Mouse (Mus musculus) kidney, adult 11 months (tissue): ENCODE results near the gene Cdk4.
A peak's percentile ranks its signal among the peaks of the same experiment; 100 is the strongest.
"Not testable (repeated sequence)": the region's sequence is repeated elsewhere in the genome, so short reads cannot be mapped to it uniquely, and the experiment has no call there.

Source experiments
- DNase-seq: peaks from one replicate; pipeline ENCODE4 v3.0.0; 2022

Gene Cdk4

GRCm38 (mm10) chr10:127058708-127059107 is 4.6 kb upstream of the Cdk4 start:
- no peak for DNase-seq

GRCm38 (mm10) chr10:127059174-127059967 is 4.0 kb upstream of the Cdk4 start:
- DNase-seq: no peak

GRCm38 (mm10) chr10:127059968-127060916 is 3.1 kb upstream of the Cdk4 start, which contains the start of gene March9:
March9 (minus strand) TSS chr10:127060184.
- DNase-seq: peak; percentile 85

GRCm38 (mm10) chr10:127061085-127061484 is 2.2 kb upstream of the Cdk4 start:
- no peak for DNase-seq

- no peak for DNase-seq
Measured at GRCm38 (mm10) chr10:127061513-127061912, 1.8 kb upstream of the Cdk4 start.

GRCm38 (mm10) chr10:127062101-127062500 is 1.2 kb upstream of the Cdk4 start:
- not testable (repeated sequence) for DNase-seq

GRCm38 (mm10) chr10:127062503-127062902 is 831 bp upstream of the Cdk4 start:
- DNase-seq: no peak

- DNase-seq: no peak
Measured at GRCm38 (mm10) chr10:127063913-127064870, 858 bp downstream of the Cdk4 start.

GRCm38 (mm10) chr10:127065981-127066380 is 2.6 kb downstream of the Cdk4 start:
- no peak for DNase-seq

GRCm38 (mm10) chr10:127066519-127067018 is 3.2 kb downstream of the Cdk4 start:
- no peak for DNase-seq

GRCm38 (mm10) chr10:127068360-127069038 is 5.2 kb downstream of the Cdk4 start:
- no peak for DNase-seq

- DNase-seq: no peak
Measured at GRCm38 (mm10) chr10:127069281-127070189, 6.2 kb downstream of the Cdk4 start.

GRCm38 (mm10) chr10:127070190-127071121 is 7.1 kb downstream of the Cdk4 start, which contains the start of gene Tspan31:
Tspan31 (minus strand) TSS chr10:127070264.
- peak; percentile 96 for DNase-seq

GRCm38 (mm10) chr10:127071203-127071602 is 7.9 kb downstream of the Cdk4 start:
- DNase-seq: no peak

- not testable (repeated sequence) for DNase-seq
Measured at GRCm38 (mm10) chr10:127072270-127072669, 8.9 kb downstream of the Cdk4 start.

- not testable (repeated sequence) for DNase-seq
Measured at GRCm38 (mm10) chr10:127072969-127073368, 9.6 kb downstream of the Cdk4 start.

GRCm38 (mm10) chr10:127073981-127074380 is 10.6 kb downstream of the Cdk4 start:
- DNase-seq: no peak

GRCm38 (mm10) chr10:127075080-127075479 is 11.7 kb downstream of the Cdk4 start, which contains the start of gene Agap2:
Agap2 (plus strand) TSS chr10:127075284.
- no peak for DNase-seq

- DNase-seq: no peak
Measured at GRCm38 (mm10) chr10:127075651-127076050, 12.3 kb downstream of the Cdk4 start.
